Mouse (Mus musculus) urinary bladder, postnatal 36 days (tissue): ENCODE measurements around the gene Frmd8.
A peak's percentile ranks its signal among the peaks of the same experiment; 100 is the strongest.
"Not testable (repeated sequence)": the region's sequence is repeated elsewhere in the genome, so short reads cannot be mapped to it uniquely, and the experiment has no call there.

ENCODE experiments used
- DNase-seq, 2 experiments: peaks; one replicate each; pipeline ENCODE4 v3.0.0; 2022; ENCODE audit warnings: low spot score in 2 of 2, mixed read lengths in 1 of 2

Gene Frmd8

GRCm38 (mm10) chr19:5885838-5886237 lies 10.8 kb upstream of the Frmd8 start:
- no peak for DNase-seq

DNA sequence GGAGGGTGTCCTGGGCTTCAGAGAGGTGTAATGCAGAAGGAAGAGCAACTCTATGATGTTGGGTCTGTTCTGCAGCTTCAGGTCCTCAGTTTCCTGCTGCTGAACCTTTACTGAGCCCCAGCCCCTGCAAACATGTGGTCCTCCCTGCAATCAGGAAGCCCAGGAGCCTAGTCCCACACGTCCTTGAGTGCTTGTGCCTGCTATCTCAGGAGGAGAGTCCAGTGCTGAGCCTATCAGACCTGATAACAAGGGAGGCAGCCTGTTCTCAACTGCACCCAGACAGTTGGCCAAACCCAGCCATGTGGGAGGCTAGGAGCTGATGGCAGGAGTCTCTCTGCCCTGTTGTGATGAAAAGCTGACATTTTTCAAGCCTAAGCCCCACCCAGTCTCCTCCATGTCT lies 8.9 kb upstream of the Frmd8 start:
- no peak for DNase-seq

DNA sequence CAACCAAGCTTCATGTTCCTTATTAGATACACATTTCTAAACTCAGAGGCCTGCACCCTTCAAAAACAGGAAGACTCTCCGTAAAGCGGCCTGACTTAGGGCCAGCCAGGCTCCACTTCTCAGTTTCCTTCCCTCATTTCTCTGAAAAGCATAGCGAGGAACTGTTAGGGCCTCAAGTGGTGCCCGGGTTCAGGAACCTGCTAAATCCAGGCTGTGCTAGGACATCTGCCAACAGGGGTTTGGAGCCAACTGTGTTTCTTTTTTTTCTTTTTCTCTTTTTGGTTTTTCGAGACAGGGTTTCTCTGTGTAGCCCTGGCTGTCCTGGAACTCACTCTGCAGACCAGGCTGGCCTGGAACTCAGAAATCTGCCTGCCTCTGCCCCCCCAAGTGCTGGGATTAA lies 7.0 kb upstream of the Frmd8 start:
- DNase-seq = not testable (repeated sequence)

- no peak for DNase-seq
Measured at GRCm38 (mm10) chr19:5881155-5881554, 6.1 kb upstream of the Frmd8 start.

GRCm38 (mm10) chr19:5879735-5880134 lies 4.7 kb upstream of the Frmd8 start:
- no peak for DNase-seq

- DNase-seq = no peak
Measured at GRCm38 (mm10) chr19:5878916-5879315, 3.8 kb upstream of the Frmd8 start.

- peak in 1 of 2 experiments; percentile 62 for DNase-seq
Measured at GRCm38 (mm10) chr19:5878362-5878722, 3.3 kb upstream of the Frmd8 start.

DNA sequence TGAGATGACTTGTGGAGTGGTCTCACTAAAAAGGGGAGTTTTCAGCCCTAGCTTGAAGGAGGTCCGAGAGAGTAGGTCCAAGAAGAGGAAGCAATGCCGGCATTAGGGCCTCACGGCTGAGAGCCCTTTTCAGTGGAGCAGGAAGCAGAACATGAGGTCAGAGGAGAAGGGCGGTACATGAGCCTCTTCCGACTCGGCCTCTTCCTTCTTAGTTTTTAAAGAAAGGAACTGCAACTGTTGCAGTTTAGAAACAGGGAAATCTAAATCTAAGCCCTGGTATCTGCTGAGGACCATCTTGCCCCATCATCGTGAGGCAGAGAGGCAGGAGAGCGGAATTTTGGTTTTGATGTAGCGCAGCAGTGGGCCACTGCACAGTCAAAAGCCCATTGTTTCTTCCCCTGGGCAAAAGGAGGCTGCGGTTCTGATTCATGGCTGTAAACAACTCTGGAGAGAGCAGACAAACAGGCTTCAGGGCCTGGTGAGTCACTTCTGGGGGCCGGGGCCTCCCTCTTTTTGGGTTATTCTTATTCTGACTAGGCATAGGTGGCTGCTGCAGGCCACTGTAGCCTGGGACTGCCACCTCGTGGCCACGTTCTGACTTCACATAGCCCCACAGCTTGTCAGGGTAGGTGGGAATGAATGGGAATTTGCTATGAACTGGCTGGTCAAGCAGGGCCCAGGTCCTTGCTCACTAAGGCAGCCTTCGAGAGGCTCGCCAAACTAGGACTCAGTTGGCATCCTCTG lies 2.7 kb upstream of the Frmd8 start, which contains the start of gene Slc25a45:
Gene Slc25a45 (plus strand): TSS at position 191 of the 744 bp plus-strand sequence.
- DNase-seq = peak; percentile 69 to 80

DNA sequence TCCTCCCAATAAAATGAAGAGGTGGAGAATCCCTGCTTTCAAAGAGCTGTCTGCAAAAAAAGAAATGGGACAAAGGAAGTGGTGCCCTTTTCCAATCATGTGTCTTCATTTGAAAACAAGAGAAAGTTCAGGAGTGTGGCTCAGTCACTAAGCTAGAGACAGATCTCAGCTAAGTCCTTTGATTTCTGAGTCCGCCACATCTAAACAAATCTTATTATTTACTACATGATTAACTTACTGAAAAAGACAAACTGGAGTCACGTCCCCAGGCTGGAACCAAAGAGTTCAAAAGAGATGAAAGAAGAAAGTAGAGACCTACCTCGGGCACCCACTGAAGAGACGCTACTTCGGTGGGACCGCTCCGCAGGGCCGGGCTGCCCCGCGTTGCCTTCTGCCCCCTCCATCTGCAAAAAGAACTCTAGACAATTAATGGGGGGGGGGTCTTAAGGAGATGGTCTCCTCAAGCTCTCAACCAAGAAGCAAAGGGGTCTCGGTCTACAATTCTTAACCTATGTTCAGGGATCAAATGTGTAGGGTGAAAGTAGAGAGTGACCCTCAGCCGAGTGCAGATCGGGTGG lies 594 bp downstream of the Frmd8 start:
- DNase-seq = no peak

- DNase-seq = no peak
Measured at GRCm38 (mm10) chr19:5872931-5873556, 2.0 kb downstream of the Frmd8 start.

DNA sequence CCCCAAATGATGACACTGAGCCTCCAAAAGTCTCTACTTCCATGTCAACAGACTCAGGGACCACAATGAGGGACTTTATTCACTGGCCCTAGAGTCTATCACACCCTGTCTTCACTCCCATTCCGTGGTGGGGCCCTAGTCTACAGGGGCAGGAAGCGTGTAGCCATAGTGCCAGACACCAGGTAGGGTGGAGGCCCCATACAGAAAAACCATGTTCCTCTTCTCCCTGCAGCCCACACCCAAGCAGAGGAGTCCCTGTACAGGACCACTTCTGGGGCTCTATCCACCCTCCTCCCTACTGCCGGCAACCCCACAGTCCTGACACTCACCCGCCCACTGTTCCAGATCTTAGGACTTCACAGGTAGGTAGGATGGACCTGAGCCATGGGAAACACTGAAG lies 2.5 kb downstream of the Frmd8 start:
- no peak for DNase-seq

DNA sequence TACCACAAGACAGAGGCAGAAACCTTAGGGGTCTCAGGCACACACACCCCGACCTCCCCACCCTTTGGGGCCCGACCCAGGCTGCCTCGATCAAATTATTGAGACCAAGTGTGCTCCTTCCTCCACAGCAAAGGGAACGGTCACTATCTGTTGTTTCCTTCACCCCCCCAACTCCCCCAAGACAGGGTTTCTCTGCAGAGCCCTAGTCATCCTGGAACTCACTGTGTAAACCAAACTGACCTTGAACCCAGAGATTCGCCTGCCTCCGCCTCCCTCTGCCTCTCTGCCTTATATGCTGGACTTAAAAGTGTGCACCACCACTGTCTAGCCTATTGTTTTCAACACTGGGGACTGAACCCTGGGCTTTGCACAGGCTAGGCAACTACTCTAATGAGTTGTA lies 3.4 kb downstream of the Frmd8 start:
- DNase-seq = no peak

DNA sequence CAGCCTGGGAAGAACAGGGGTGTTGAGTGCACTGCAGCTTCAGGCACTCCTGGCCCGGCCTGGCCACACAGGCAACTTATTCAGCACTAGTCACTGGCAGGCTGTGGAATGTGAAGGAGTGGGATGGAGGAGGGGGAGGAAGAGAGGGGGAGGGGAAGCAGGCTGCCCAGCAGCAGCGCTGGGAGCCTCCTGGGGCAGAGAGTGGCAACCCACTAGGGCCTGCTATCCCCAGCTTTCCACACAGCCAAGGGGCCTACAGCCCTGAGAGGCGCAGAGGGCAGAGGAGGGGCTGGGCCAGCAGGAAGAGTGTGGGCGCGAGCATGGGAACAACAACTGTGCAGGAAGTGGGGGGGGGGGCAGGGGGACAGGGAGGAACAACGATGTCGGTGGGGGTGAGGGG lies 3.8 kb downstream of the Frmd8 start:
- no peak for DNase-seq

DNA sequence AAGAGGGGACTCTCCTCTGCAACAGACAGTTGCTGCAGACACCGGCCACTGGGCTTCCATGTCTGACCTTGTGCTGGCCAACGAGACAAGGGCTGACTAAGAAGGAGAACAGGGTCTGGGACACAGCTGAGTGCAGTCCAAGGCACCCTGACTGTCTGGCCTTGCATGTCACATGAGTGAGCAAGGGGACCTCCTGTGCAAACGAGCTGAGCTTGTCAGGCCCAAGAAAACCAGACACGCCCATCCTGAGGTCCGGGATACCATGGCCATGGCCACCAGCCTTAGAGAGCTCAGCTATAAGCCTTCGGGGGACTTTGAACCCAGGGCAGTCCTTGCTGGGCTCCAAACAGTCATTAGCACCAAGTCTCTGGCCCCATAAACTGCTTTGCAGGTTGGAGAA lies 7.0 kb downstream of the Frmd8 start:
- no peak for DNase-seq

DNA sequence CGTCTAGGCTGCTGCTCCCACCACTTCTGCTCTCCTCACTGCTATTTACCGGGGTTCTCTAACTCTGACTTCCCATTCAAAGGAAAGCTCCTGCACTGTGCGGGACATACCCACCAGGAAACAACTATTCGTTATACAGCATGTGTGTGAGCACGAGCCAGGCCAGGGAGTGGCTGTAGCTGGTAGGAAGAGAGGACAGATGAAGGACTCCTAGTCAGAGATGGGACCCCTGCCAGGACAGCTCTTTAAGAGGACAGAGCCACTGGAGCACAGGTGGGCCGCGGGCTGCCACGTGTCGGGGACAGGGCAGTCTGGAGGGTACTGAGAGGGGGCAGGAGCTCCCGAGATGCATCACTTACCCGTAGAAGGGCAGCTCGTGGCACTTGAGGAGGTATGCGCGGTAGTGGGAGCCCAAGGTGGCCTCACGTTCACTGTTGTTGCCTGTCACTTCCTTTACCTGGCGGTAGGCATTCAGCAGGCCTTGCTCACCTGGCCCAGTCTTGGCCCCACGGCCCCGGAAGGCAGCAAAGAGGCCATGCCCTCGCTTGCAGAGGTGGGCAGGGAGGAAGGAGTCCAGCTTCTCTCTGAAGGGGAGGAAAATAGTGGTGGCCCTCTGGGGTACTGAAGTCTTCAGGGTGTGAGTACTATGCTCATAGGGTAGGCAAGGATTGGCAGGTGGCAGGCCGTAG lies 10.2 kb downstream of the Frmd8 start:
- no peak for DNase-seq

GRCm38 (mm10) chr19:5863776-5864175 lies 11.3 kb downstream of the Frmd8 start:
- no peak for DNase-seq

DNA sequence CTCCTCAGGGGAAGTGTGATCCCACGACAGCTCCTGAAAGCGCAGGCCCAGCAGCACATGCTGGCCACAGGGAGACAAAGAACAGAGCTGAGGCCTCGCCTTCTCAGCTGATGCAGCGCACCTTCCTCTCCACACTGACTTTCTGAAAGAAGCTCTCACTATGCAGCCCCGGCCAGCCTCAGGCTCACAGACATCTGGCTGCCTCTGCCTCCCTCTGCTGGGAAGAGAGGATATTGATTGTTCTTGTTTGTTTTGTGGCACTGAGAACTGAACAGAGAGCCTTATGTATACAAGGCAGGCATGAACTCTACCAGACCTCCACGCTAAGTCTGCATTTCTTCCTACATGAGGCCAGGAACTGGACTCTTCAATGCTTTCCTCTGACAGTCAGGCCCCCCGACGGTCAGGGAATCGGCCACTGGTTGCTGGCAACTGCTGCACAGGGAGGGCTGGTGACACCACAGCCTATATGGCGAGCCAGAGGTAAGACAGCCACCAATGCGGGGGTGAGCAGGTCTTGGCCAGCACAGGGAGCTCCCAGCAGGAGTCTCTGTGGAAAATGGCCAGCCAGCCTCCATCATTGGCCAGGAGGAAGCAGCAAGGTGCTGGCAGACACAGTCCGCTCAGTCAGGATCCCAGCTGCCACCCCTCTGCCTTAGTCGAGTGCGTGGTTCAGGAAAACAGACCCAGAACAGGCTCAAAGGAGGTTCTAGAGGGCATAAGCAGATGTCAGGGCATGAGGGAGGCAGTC lies 12.6 kb downstream of the Frmd8 start:
- no peak for DNase-seq

GRCm38 (mm10) chr19:5856604-5857003 lies 18.5 kb downstream of the Frmd8 start:
- no peak for DNase-seq

- DNase-seq = no peak
Measured at GRCm38 (mm10) chr19:5852035-5852722, 22.9 kb downstream of the Frmd8 start.

GRCm38 (mm10) chr19:5851481-5851971 lies 23.5 kb downstream of the Frmd8 start:
- DNase-seq = no peak

DNA sequence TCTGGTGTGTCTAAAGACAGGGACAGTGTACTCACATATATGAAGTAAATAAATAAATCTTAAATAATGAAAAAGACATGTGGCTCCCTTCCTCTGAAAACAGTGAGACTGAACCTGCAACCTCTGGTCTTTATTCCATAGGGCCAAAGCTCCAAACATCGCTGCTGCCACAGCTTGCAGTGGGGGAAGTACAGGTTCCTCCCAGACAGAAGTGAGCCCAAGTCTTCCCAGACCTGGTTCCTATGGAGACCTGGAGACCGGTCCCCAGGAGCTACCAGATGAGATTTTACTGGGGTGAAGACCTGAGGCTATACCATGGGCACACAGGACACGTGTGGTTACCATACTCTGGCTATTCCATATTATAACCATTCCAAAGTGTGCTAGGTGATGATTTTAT lies 24.2 kb downstream of the Frmd8 start:
- DNase-seq = no peak
